Mouse (Mus musculus): ENCODE measurements around the gene Pcgf5.

Gene Pcgf5

DNA sequence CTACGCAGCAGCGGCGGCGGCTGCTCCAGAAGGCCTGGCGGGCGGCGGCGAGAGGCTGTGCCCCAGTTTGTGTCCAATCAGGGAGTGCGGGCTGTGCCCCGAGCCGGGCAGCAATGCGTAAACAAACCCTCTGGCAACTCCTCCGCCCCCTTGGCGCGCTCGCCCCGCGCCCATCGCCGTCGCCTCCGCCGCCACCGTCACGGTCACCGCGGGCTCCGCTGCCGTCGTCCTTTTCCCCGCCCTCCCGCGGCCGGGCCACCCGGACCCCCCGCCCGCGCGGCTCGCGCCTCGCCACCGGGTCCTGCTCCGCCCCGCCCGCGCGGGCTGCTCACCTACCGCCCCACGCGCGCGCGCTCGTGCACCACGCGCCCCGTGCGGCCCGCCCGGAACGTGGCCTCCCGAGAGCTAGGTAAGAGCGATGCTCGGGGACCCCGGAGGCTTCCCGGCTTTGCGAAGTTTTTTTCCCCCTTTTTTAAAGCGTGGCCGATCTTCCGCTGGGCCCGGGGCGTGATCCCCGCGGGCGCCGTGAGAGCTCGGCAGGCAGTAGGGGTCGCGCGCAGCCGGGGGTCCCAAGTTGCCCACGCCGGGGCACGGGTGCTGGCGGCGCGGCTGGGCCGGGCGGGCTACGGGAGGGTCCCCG lies at the start of gene Pcgf5:
Gene Pcgf5 (plus strand): TSS at position 149 of the 640 bp plus-strand sequence.
- peak; percentile 80 for DNase-seq (ENCODE audit: low spot score)

- DNase-seq (ENCODE audit: low spot score): no peak
Measured at GRCm38 (mm10) chr19:36305542-36305941, 42.6 kb upstream of the Pcgf5 start.

- no peak for DNase-seq (ENCODE audit: low spot score)
Measured at GRCm38 (mm10) chr19:36314010-36314409, 34.1 kb upstream of the Pcgf5 start.

GRCm38 (mm10) chr19:36319735-36320134 lies 28.4 kb upstream of the Pcgf5 start:
- no peak for DNase-seq (ENCODE audit: low spot score)

- DNase-seq (ENCODE audit: low spot score): no peak
Measured at GRCm38 (mm10) chr19:36321066-36321465, 27.0 kb upstream of the Pcgf5 start.

- no peak for DNase-seq (ENCODE audit: low spot score)
Measured at GRCm38 (mm10) chr19:36323326-36323725, 24.8 kb upstream of the Pcgf5 start.

DNA sequence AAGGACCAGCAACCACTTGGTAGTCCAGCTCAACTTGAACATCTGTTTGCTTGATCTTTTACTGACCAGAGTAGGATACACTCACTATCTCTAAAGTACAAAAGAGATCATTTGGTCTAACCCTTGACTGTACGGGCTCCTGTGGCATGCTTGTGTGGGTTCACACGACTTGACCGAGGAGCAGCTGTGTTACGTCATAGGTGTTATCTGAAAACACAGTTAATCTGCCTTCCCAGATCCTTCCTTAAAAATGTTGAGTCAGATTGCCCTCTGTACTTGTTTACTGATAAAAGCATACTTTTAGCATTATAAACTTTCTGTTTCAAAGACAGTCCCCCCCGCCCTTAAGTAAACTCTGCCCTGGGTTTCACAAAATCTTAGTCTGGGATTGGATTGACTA lies 19.4 kb upstream of the Pcgf5 start:
- no peak for DNase-seq (ENCODE audit: low spot score)

DNA sequence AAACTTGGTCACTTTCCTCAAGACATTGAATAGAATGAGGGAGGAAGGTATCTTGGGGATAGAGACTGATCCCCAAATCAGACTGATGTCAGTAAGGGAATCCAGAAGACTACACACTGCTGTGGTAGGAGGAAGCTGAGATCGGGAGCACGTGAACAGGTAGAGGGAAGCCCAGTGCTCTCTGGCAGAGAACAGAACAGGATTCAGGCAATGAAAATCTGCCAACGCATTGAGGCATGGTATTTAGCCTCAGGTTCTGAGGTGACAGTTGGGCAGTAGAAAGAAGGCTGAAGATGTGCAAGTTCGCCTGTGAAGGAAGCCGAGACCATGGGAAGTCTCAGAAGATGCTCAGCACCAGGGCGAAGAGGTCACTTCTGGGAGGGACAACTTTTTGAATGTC lies 733 bp upstream of the Pcgf5 start:
- no peak for DNase-seq (ENCODE audit: low spot score)

DNA sequence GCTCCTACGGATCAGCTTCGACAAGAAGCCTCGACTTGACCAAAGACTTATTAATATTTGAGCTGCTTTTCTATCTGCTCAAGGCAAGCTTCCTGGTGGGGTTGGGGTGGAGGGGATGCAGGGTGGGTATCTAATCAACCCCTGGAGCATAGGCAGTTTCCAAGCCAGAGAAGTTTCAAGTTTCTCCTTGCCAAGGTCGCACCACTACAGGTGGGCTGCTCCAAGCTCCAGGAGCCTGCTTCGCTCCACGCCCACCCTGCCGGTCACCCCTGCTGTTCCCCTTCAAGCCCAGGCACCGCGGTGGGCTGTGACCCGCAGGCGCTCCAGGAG lies 313 bp upstream of the Pcgf5 start:
- DNase-seq (ENCODE audit: low spot score): no peak

DNA sequence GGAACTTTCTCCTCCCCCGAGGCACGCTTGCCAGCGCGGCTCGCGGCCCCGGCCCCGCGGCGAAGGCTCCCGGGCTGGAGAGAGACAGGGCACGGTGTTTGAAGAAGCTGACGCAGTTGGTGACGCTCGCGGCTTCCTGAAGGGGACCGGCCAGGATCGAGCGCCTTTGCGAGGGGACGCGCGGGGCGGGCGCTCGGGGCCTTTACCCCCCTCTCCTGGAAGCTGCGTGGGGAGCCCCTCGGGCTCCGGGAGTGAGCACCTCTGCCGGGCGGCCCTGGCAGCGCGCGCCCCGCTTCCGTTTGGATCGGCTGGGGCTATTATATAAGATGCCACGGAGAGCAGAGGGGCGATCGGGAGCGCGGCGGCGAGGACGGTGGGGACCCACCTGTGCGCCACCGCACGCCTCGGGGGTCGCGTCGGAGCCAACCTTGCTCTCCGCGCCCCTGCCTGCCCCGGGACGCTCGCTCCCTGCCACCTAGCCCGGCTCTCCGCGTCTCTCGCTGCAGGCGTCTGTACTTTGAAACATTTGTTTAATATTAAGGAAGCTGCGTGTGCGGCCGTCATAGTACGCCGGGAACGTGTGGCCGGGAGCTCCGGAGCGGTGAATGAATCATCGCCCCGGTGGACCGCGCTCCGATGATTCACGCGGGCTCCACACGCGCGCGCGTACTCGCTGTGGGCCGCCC lies 835 bp downstream of the Pcgf5 start:
- DNase-seq (ENCODE audit: low spot score): peak; percentile 82

DNA sequence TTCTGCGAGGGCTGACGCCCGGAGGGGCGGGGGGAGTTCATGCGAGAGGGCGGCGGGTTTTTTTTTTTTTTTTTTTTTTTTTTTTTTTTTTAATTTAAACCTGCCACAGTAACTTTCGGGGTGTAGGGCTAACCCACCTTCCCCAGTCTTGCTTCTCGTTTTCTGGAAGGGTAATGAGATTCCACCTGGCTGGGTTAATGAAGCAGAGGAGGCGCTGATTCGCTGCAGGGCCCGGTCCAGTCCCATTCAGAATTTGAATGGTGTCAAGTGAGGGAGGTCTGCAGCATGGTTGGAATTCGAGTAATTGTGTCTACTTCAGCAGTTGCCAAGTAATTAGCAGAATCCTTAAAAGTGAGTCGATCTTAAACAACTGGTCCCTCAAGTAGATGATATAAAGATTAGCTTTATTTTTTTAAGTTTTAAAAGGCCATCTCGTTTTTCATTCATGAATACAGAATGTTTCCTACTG lies 1.4 kb downstream of the Pcgf5 start:
- DNase-seq (ENCODE audit: low spot score): no peak

DNA sequence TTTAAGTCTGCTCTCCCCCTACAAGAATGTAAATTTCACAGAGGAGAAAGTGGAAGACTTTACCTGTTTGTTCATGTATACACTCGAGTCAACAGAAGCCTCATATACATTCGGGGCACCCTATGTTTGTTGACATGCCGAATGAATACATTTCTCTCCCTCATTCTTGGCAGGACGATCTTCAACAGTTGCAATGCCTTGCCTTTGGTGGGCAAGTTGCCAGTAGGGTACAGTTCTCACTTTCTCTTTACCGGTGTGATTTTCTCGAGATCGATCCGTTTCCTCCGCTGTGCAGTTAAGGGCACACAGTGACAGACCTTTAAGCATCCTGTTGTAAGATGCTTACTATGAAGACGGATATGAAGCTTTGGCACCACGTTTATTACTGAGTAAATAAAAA lies 2.1 kb downstream of the Pcgf5 start:
- DNase-seq (ENCODE audit: low spot score): peak; percentile 19

GRCm38 (mm10) chr19:36350870-36351269 lies 2.8 kb downstream of the Pcgf5 start:
- no peak for DNase-seq (ENCODE audit: low spot score)

DNA sequence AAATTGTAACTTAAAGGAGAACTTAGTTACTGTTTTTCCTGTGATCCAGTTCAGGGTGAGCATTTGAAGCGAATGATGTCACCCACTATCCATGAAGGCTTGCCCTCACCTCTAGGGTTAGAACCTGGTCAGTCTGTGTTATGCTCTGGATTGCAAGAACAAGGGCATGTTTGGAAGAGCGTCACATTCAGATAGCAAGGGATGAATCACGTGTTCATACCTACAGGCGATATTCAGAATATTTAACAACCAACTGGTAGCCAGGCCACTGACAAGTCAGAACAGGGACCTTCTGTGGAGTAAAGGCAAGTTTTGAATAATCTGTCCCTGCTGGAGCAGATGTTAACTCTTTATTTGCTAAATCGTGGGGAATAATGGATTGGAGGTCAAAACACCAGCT lies 14.4 kb downstream of the Pcgf5 start:
- no peak for DNase-seq (ENCODE audit: low spot score)

DNA sequence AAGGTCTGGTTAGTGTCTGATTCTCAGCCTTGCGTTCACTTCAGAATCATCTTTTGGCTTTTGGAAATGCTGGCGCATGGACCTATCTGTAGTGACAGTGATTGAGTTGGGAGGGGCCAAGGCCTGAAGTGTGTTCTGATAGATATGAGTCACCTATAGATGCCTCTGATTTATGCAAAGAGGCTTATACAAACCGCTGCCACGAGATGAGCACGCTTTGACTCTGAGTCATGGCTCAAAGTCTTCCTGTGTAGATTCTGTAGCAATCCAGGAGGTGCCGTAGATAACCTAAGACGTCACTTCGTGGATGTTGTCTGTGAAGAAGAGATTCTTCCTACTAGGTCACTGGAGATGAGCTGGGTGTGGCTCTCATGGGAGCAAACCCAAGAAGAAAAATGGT lies 16.6 kb downstream of the Pcgf5 start:
- DNase-seq (ENCODE audit: low spot score): no peak

GRCm38 (mm10) chr19:36371478-36371877 lies 23.4 kb downstream of the Pcgf5 start:
- no peak for DNase-seq (ENCODE audit: low spot score)

GRCm38 (mm10) chr19:36373056-36373621 lies 25.0 kb downstream of the Pcgf5 start:
- DNase-seq (ENCODE audit: low spot score): no peak

- peak; percentile 84 for DNase-seq (ENCODE audit: low spot score)
Measured at GRCm38 (mm10) chr19:36375200-36375783, 27.2 kb downstream of the Pcgf5 start.

- no peak for DNase-seq (ENCODE audit: low spot score)
Measured at GRCm38 (mm10) chr19:36377729-36378128, 29.6 kb downstream of the Pcgf5 start.

DNA sequence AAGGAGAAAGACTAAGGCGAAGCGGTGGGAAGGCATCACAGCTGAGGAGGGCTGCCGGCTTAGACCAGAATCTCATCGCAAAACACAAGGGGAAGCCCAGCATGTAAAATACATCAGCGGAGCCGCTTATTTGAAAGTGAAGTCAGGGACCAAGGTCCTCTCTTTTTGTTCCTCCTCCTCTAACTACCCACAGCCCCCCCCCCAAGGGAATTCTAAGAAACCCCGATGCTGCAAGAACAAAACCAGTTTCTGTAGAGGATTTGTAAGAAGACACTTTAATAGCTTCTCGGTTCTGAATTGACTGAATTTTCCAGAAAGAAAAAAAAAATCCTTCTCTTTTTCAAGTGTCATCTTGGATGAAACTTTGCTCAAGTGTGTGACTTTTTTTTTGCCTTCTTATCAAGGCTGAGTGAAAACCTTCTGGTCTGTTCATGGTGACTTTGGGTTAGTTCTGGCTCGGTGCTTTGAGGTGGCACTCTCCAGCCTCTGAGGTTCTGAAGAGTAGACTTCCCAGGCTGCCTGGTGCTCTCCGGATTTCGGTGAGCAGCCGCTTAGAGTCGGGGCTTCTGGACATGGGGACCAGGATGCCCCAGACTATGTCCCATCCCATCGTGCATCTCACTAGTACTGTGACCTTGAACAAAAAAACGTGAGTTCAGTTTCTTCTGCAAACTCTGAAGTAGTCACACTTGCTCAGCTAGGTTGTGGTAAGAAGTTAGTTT lies 30.6 kb downstream of the Pcgf5 start:
- DNase-seq (ENCODE audit: low spot score): no peak

DNA sequence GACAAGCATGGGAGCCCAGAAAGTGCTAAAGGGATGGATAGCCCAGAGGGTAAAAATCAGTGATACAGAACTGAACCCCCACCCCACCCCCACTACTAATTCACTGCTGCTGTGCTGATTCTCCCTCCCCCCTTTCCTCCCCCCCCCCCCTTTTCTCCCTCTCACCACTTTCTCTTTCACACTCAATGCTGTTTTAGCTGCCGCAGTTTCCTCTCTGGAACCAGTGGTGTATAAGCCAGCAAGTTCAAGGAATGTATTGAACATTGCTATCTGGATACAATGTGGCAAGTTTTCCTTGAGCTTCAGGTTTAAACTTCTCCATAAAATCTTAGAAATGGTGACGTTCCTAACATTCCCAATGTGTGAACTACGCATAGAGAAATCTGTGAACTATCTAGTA lies 34.8 kb downstream of the Pcgf5 start:
- no peak for DNase-seq (ENCODE audit: low spot score)

- peak; percentile 16 for DNase-seq (ENCODE audit: low spot score)
Measured at GRCm38 (mm10) chr19:36383977-36384376, 35.9 kb downstream of the Pcgf5 start.

GRCm38 (mm10) chr19:36384426-36384825 lies 36.3 kb downstream of the Pcgf5 start:
- peak; percentile 18 for DNase-seq (ENCODE audit: low spot score)

Data from T-cell, adult 2 months (primary cell).